Mouse (Mus musculus): ENCODE measurements around the gene Fam13c.

DNA sequence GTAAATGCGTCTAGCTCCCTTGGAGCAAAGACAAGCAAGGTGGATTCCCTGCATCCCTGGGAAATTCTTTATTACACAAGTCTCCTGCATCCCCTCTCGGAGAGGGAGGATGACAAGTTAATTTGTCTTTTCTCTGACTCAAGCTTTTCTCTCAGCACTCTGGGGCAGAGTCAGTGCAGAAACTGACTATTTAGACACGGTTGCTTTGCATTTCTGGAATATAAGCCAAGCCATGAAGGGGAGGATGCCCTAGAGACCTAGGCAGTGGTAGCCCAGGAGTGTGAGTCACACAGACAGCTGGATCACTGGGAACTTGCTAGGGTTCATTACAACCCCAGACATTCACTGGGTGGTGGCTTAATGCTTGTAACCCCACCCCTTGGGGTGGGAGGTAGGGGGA, 13.9 kb upstream of the Fam13c start:
- TF ChIP-seq POLR2A (IDR thresholded peaks at IDR 0.05; ENCODE audit: insufficient read length, low read depth) (no peak), CEBPB (IDR thresholded peaks at IDR 0.05; ENCODE audit: insufficient read depth, poor library complexity, severe bottlenecking) (peak; percentile 53; the same call in 1 of the 2 replicates)

Measured in myocyte (in vitro differentiated cells).